Mouse (Mus musculus): ENCODE measurements around the gene Olfr51.
"Not testable (repeated sequence)": the region's sequence is repeated elsewhere in the genome, so short reads cannot be mapped to it uniquely, and the experiment has no call there.

Olfr51 gene

DNA sequence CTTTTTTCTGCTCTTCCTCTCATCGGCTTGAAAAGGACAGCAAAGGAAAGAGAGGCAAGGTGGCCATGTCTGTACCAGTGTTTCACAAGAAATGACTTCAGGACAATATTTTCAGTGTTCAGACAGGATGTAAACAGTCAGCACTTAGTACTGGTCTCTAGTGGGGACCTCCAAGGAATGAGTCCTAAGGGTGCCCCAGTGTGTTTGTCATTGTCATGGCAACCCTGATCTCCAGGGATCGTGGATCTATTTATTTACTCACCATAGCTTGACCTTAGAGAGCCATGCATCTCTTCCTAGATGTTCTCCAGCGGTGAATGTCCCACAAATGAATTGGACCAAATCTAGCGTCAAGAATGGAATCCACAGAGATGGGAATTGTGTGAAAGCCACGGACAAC, at the start of gene Olfr51:
Gene Olfr51, plus strand, starts transcription at position 301 of the 400 bp plus-strand sequence.
- in situ Hi-C loops (cut with MboI, MseI): no loop called here

DNA sequence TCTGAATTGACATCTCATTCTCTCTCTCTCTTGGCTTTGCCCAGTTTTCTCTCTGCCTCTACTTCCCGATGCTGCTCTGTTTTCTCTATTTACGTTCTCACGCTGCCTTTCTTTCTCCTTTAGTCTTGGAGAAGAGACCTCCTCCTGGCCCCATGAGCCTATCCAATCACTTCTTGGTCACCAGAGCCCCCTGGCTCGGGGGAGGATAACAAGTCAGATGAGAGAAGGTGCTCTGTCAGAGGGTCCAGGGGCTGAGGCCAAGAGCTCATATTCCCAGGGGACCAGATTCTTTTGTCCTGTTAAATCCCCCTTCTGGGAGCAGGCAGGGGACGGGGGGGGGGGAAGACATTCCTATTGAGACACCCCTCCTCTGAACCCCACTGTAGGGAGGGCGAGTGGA, 49.7 kb upstream of the Olfr51 start, which contains the start of gene Prop1:
Gene Prop1, minus strand, starts transcription at position 101 of the 400 bp plus-strand sequence.
- in situ Hi-C loops (cut with MboI, MseI): loop anchor here (10.0 kb wide), 1 partner anchor 601 kb away; no protein-coding TSS in a partner anchor

DNA sequence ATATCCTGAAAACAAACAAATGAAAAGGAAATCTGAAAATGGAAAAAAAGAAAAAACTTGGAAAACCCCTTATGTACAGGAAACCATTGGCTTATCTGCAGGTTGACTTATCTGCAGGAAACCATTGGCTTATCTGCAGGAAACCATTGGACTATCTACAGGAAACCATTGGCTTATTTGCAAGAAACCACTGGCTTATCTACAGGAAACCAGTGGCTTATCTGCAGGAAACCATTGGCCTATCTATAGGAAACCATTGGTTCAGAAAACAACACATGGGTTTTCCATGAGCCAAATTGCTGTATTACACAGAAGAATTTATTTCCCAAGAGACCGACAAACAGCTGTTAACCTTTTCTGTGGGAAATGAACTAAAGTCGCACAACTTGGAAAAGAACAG, 38.5 kb upstream of the Olfr51 start:
- in situ Hi-C loops (cut with MboI, MseI): no loop called here

DNA sequence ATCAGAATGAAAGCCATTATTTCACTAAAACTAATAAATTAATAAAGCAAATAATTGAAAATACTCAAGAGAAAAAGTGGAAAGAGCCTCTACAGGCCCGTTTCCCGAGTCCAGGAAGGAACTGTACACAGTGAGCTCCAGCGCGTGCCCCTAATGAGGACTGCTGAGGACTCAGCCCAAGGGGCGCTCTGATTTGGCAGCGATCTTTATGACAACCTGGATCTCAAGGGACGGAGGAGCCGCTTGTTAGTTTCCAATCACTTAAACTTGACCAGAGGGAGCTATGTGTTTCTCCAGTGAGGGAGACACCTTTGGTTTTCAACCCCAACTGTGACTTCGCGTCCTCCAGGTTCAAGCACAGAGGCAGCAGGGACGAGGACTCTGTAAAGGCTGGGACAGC, 37.2 kb upstream of the Olfr51 start, which contains the start of gene Olfr1378:
Gene Olfr1378, plus strand, starts transcription at position 301 of the 400 bp plus-strand sequence.
- in situ Hi-C loops (cut with MboI, MseI): no loop called here

DNA sequence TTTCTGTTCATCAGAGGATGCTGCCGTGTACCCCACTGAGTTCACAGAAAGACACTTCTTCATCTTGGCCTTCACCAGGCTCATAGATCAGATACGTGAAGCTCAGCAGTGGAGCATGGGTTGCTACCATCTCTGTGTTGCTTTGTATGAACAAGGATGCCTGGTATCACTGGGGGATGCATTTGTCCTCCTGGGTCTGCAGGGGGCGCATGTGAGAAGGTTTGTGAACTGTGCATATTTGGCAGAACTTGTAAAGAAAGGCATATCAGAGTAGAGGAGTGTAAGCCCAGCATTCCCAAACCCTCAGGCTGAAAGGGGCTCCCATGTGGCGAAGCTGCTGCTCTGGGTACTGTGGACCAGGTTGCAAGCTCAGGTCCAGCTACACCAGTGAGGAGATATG, 26.2 kb upstream of the Olfr51 start:
- in situ Hi-C loops (cut with MboI, MseI): no loop called here

DNA sequence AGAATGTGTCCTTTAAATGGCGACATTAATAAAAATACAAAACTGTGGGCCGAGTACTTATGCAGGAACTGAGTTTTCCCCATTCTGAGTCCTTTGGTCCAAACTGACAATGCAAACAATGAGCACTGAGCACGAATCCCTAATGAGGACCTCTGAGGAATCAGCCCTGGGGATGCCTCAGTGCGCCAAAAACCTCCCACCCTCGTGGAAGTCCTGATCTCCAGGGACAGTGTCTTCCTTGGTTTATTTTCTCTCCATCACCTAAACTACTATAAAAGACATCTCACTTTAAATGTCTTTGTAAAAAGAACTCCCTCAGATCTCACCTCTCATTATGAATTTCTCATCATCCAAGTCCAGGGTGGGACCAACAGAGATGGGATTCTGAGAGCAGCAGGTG, 21.7 kb upstream of the Olfr51 start, which contains the start of gene Olfr1377:
Gene Olfr1377, plus strand, starts transcription at position 301 of the 400 bp plus-strand sequence.
- in situ Hi-C loops (cut with MboI, MseI): no loop called here

DNA sequence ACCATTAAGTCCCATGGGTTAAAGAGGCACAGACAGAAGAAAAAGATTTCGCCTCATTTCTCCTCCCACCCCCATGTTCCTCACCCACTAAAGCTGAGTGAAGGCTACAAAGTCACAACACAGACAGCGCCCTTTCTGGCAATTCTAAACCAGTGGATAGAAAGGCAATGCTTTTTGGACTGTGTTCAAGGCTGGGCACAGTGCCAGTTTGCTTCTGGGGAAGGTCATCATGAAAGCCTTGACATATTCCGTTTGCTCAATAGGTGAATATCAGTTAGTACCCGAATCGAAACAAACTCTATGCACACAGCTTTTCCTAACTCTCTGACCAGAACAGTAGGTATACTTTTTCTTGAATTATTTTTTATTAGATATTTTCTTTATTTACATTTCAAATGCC, 8.4 kb downstream of the Olfr51 start:
- in situ Hi-C loops (cut with MboI, MseI): no loop called here

DNA sequence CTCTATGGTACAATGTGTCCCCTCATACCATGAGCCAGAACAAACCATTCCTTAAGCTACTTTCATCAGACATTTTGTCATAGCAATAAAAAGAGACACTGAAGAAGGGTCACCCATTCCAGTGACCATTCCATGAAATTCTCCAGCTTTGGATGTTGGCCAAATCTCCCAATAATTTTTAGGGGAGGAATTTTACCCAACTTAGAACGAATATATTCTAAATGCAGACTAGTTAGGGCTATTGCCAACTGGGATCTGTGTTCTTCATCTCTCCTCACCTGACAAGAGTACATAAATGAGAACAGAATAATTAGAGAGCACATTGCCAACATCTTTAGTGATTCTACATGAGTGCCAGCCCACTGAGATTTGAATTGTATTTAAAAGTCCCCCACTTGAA, 10.5 kb downstream of the Olfr51 start, which contains the start of gene Olfr54:
Gene Olfr54, plus strand, starts transcription at position 301 of the 400 bp plus-strand sequence.
- in situ Hi-C loops (cut with MboI, MseI): no loop called here

DNA sequence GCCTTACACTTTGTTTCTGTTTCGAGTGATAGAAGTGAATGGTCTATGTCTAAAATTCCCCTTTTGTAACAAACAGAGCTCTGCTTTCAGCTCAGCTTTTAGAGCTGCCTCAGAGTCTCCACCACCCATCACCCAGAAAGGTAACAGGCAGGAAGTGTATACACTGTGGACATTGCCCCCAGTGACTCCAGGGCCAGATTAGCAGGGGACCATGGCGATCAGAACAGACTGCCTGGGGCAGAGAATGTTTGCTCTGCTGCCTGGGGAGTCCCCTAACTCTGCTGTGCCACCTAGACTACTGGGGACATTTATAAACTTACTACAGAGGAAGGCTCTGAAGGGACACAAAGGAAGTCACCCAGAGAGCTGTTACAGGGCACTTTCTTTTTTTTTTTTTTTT, 12.9 kb downstream of the Olfr51 start:
- in situ Hi-C loops (cut with MboI, MseI): no loop called here

DNA sequence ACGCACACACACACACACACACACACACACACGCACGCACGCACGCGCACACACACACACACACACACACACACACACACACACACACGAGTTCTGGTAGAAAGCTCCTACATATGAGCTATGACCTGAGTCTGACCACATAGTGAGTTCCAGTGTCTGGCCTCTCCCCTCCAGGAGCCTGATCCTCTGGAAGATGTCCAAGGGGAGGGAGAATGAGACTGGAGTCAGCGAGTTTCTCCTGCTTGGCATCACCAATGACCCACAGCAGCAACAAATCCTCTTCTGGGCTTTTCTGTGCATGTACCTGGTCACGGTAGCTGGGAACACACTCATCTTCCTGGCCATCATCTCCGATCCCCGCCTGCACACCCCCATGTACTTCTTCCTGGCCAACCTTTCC, 23.4 kb downstream of the Olfr51 start:
- in situ Hi-C loops (cut with MboI, MseI): not testable (repeated sequence)

DNA sequence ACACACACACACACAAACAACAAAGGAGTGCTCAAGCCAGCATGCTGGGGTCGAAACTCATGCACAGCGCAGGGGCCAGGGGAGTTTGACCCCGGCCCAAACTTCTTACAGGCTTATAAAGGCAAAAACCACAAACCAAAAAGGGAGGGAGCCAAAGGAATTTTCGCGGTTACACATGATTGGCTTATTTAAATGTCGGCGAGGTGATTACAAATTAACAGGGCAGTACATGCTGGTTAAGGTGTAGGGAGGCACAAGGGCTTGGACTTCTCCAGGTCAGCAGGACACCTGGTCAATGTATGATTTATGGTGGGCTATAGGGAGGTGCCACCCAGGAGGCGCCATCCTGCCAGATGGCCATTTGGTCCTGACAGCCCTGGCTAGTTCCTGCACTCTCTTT, 26.0 kb downstream of the Olfr51 start:
- in situ Hi-C loops (cut with MboI, MseI): not testable (repeated sequence)

DNA sequence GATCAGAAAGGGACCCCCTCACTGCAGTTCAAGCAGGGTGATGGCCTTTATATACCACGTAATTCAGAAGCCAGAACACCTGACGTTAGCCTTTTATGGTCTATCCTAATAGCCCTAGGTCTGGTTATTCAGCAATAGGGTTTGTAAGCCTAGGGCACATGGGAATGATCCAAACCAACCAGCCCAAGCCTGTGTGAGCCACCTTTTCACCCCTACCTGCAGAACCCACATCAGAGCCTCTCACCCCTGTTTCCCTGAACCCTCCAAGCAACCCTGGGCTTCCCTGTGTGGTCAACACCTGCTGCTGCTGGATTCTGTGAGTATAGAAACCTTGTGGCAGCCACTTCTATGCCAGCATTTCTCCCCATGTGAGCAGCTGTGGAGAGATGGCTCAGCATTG, 26.8 kb downstream of the Olfr51 start:
- in situ Hi-C loops (cut with MboI, MseI): loop anchor here (5.0 kb wide), 1 partner anchor 88 kb away; the partner anchor contains the start of gene 4933414I15Rik

DNA sequence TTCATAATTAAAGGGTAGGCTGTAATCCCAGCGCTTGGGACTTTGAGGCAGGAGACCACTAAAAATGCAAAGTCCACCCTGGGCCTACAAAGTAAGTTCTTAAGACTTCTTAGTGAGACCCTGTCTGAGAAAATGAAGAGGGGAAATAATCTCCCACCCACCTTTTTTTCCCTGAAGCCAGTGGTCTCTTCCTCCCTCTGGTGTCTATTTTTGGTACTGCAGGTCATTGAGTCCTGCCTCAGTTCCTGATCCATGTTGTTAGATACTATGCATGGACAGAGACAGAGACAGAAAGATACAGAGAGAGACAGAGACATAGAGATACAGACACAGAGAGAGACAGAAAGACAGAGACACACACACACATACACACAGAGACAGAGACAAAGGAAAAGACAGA, 29.5 kb downstream of the Olfr51 start:
- in situ Hi-C loops (cut with MboI, MseI): loop anchor here (5.0 kb wide), 1 partner anchor 91 kb away; the partner anchor contains the start of gene 4933414I15Rik

DNA sequence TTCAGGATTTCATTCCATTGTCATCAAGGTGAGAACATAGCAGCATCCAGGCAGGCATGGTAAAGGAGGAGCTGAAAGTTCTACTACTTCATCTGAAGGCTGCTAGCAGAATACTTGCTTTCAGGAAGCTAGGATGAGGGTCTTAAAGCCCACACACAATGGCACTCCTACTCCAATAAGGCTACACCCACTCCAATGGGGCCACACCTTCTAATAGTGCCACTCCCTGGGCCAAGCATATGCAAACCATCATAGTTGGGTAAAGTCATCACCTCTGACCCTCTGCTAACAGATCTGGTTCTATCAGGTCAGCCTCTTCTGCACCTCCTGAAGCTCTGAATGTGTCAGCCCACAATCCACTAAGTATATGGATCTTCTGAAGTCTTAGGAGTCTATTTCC, 30.7 kb downstream of the Olfr51 start:
- in situ Hi-C loops (cut with MboI, MseI): loop anchor here (5.0 kb wide), 1 partner anchor 92 kb away; the partner anchor contains the start of gene 4933414I15Rik

DNA sequence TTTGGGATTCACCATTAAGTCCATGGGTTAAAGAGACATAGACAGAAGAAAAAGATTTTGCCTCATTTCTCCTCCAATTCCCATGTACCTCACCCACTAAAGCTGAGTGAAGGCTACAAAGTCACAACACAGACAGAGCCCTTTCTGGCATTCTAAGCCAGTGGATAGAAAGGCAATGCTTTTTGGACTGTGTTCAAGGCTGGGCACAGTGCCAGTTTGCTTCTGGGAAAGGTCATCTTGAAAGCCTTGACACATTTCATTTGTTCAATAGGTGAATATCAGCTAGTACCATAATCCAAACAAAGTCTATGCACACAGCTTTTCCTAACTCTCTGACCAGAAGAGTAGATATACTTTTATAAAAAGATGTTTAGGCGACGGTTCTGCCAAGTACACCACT, 32.6 kb downstream of the Olfr51 start:
- in situ Hi-C loops (cut with MboI, MseI): no loop called here

DNA sequence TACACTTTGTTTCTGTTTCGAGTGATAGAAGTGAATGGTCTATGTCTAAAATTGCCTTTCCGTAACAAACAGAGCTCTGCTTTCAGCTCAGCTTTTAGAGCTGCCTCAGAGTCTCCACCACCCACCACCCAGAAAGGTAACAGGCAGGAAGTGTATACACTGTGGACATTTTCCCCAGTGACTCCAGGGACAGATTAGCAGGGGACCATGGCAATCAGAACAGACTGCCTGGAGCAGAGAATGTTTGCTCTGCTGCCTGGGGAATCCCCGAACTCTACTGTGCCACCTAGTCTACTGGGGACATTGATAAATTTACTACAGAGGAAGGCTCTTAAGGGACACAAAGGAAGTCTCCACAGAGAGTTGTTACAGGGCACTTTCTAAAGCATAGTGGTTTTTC, 41.4 kb downstream of the Olfr51 start:
- in situ Hi-C loops (cut with MboI, MseI): not testable (repeated sequence)

DNA sequence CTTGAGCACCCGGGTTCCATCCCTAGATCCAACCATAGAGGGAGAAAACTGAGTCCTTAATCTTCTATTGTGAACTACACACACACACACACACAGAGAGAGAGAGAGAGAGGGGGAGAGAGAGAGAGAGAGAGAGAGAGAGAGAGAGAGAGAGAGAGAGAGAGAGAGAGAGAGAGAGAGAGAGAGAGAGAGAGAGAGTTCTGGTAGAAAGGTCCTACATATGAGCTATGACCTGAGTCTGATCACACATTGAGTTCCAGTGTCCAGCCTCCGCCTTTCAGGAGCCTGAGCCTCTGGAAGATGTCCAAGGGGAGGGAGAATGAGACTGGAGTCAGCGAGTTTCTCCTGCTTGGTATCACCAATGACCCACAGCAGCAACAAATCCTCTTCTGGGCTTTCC, 44.4 kb downstream of the Olfr51 start, which contains the start of gene Olfr1375:
Gene Olfr1375, plus strand, starts transcription at position 301 of the 400 bp plus-strand sequence.
- in situ Hi-C loops (cut with MboI, MseI): not testable (repeated sequence)

DNA sequence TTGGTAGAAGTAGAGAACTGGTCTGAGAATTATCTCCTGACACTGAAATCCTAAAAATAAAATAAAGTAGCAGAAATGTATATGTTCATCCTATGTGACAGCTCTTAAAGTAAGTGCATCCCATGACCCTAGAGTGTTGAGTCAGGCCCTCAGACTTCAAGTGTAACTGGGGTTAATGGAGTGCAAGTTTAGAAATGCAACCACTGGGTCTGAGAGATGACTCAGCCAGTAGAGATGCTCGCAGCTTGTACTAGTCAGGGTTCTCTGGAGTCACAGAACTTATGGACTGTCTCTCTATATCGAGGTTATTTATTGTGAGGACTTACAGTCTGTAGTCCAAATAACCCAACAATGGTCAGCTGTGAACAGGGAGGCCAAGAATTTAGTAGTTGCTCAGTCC, 48.3 kb downstream of the Olfr51 start:
- in situ Hi-C loops (cut with MboI, MseI): no loop called here

DNA sequence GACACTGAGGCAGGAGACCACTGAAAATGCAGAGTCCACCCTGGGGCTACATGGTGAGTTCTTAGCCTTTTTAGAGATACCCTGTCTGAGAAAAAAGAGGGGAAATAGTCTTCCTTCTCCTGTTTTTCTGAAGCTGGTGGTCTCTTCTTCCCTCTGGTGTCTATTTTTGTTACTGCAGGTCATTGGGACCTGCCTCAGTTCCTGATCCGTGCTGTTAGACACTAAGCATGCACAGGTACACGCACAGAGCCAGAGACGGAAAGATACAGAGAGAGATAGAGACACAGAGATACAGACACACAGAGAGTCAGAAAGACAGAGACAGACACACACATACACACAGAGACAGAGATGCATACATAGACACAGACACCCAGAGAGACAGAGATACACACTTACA, 49.8 kb downstream of the Olfr51 start:
- in situ Hi-C loops (cut with MboI, MseI): no loop called here

DNA sequence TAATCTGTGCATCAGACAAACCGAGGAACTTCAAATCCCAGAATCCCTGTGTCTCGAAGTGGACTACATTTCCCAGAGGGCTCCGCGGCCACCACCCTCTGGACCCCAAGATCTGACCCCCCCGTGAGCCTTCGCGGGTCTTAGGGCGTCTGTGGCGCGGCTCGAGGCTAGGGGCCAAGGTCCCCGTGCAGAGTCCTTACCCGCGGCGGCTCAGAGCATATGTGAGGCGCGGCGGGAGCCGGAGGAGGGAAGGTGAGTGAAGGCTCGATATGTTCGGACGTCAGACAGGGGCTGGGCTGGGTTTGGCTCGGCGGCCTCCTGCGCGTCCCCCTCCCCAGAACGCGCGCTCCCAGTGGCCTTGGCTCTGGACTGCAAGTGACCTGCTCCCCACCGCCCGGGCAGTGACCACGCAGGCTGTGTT, 55.8 kb downstream of the Olfr51 start, which contains the start of gene Zfp354a:
Gene Zfp354a, plus strand, starts transcription at position 107 of the 421 bp plus-strand sequence.
- in situ Hi-C loops (cut with MboI, MseI): no loop called here
